Mouse (Mus musculus) olfactory bulb, adult 2 months (tissue): ENCODE measurements around the gene Dcaf12. TPM values are rescaled to one million over a fixed set of nuclear protein-coding genes. Genes with fewer than 3 reads are reported as not detected.

ENCODE experiments used
- H3K27ac ChIP-seq: fragments of 200-500 bp; 2 replicates; pipeline ENCODE4 v1.5.1; 2012; ENCODE audit warnings: low read depth, low read length; ENCODE audit not compliant: insufficient read depth
- H3K4me1 ChIP-seq: fragments of 200-500 bp; 2 replicates; pipeline ENCODE4 v1.6.1; 2012; ENCODE audit warnings: low read length; ENCODE audit not compliant: control insufficient read depth, insufficient read depth
- H3K4me3 ChIP-seq: fragments of 200-500 bp; 2 replicates; pipeline ENCODE4 v1.5.1; 2012; ENCODE audit warnings: mild to moderate bottlenecking, low read depth, low read length, moderate library complexity; ENCODE audit not compliant: insufficient read depth
- CTCF ChIP-seq: fragments of 200-500 bp; IDR thresholded peaks from 2 replicates; pipeline ENCODE4 v1.5.1; 2012; ENCODE audit warnings: low read depth, mild to moderate bottlenecking, low read length, moderate library complexity; ENCODE audit not compliant: insufficient read depth
- POLR2A ChIP-seq: fragments of 200-500 bp; IDR thresholded peaks from 2 replicates; pipeline ENCODE4 v1.6.1; 2012; ENCODE audit warnings: mild to moderate bottlenecking, low read depth, low read length, moderate library complexity; ENCODE audit not compliant: insufficient read depth
- WGBS: fragments of 180-500 bp; shearing (Covaris S2); methylation state at CpG from one replicate; pipeline ENCODE4 v1.1.7; 2018; 5-methylcytosine and 5-hydroxymethylcytosine counted together
- polyA plus RNA-seq: library from polyadenylated mRNA; stranded (reverse); fragments of >200 nt; gene quantifications from 2 replicates; pipeline ENCODE4 v1.2.4, GENCODE M21; 2012; ENCODE audit warnings: low replicate concordance; ENCODE audit not compliant: missing spikeins, insufficient read depth, insufficient read length

The Dcaf12 gene
- polyA plus RNA-seq, result not detected in 2 replicates

GRCm38 (mm10) chr4:41314141-41315129, at the start of gene Dcaf12:
Gene Dcaf12 (minus strand): TSS chr4:41314889.
- no peak for TF ChIP-seq CTCF
- peak; percentile 73 for TF ChIP-seq POLR2A

GRCm38 (mm10) chr4:41361059-41361458, 46.4 kb upstream of the Dcaf12 start:
- TF ChIP-seq POLR2A (no peak), CTCF (no peak)
- no peaks in the 10 kb centered on the region for H3K4me1 ChIP-seq
- H3K27ac ChIP-seq, result no peak overlapping the region
- H3K4me3 ChIP-seq, result no peak overlapping the region
- WGBS, result 93% methylated on average over 3 of the region's 3 CpGs

More at GRCm38 (mm10) chr4:41314141-41315129, at the start of gene Dcaf12:
- H3K4me1 ChIP-seq, result peaks cover 8% of the 10 kb centered on the region
- peak within 1 kb of the TSS; percentile 82 for H3K4me3 ChIP-seq
- under 1% methylated on average over 70 of the region's 70 CpGs for WGBS
- H3K27ac ChIP-seq, result peak within 1 kb of the TSS; percentile 76

- H3K4me3 ChIP-seq, result no peak overlapping the region
- H3K27ac ChIP-seq, result no peak overlapping the region
- TF ChIP-seq CTCF, result no peak
- no peak for TF ChIP-seq POLR2A
- WGBS, result 81% methylated on average over 7 of the region's 7 CpGs
- no peaks in the 10 kb centered on the region for H3K4me1 ChIP-seq
These were observed 44.7 kb upstream of the Dcaf12 start for GRCm38 (mm10) chr4:41359358-41359757.

GRCm38 (mm10) chr4:41358669-41359068, 44.0 kb upstream of the Dcaf12 start:
- H3K27ac ChIP-seq, result no peak overlapping the region
- no peak for TF ChIP-seq POLR2A
- no peak for TF ChIP-seq CTCF
- WGBS, result 75% methylated on average over 2 of the region's 2 CpGs
- H3K4me3 ChIP-seq, result no peak overlapping the region
- H3K4me1 ChIP-seq, result no peaks in the 10 kb centered on the region

GRCm38 (mm10) chr4:41357154-41357553, 42.5 kb upstream of the Dcaf12 start:
- H3K4me1 ChIP-seq, result no peaks in the 10 kb centered on the region
- H3K4me3 ChIP-seq, result no peak overlapping the region
- 48% methylated on average over 2 of the region's 2 CpGs for WGBS
- no peak for TF ChIP-seq CTCF
- H3K27ac ChIP-seq, result no peak overlapping the region

GRCm38 (mm10) chr4:41353265-41353664, 38.6 kb upstream of the Dcaf12 start:
- no peak for TF ChIP-seq CTCF
- TF ChIP-seq POLR2A, result no peak
- H3K4me1 ChIP-seq, result no peaks in the 10 kb centered on the region
- H3K4me3 ChIP-seq, result no peak overlapping the region
- no peak overlapping the region for H3K27ac ChIP-seq
- 56% methylated on average over 1 of the region's 1 CpGs for WGBS

- WGBS, result 94% methylated on average over 4 of the region's 4 CpGs
- no peaks in the 10 kb centered on the region for H3K4me1 ChIP-seq
- TF ChIP-seq POLR2A (no peak), CTCF (no peak)
- H3K27ac ChIP-seq, result no peak overlapping the region
- no peak overlapping the region for H3K4me3 ChIP-seq
These were observed 38.1 kb upstream of the Dcaf12 start for GRCm38 (mm10) chr4:41352758-41353157.

- WGBS, result 1% methylated on average over 27 of the region's 28 CpGs
- TF ChIP-seq CTCF (no peak), POLR2A (no peak)
- Histone ChIP-seq H3K4me3 (peak overlapping the region; percentile 76), H3K27ac (peak overlapping the region; percentile 67), H3K4me1 (no peaks in the 10 kb centered on the region)
These were observed 34.5 kb upstream of the Dcaf12 start for GRCm38 (mm10) chr4:41349199-41349591.

- peak within 1 kb of the TSS; percentile 67 for H3K27ac ChIP-seq
- WGBS, result under 1% methylated on average over 31 of the region's 31 CpGs
- TF ChIP-seq CTCF (no peak), POLR2A (peak; percentile 84)
These were observed 34.0 kb upstream of the Dcaf12 start, which contains the start of gene Ubap1 for GRCm38 (mm10) chr4:41348584-41349198. Gene Ubap1 (plus strand): TSS chr4:41348996.

GRCm38 (mm10) chr4:41347839-41348238, 33.1 kb upstream of the Dcaf12 start:
- TF ChIP-seq CTCF (no peak), POLR2A (no peak)
- WGBS, result 37% methylated on average over 5 of the region's 5 CpGs
- H3K4me1 ChIP-seq, result no peaks in the 10 kb centered on the region
- H3K4me3 ChIP-seq, result no peak overlapping the region
- no peak overlapping the region for H3K27ac ChIP-seq

More at GRCm38 (mm10) chr4:41348584-41349198, 34.0 kb upstream of the Dcaf12 start, which contains the start of gene Ubap1:
- Histone ChIP-seq H3K4me1 (no peaks in the 10 kb centered on the region), H3K4me3 (peak within 1 kb of the TSS; percentile 76)
